Mouse (Mus musculus) cerebellum, postnatal 10 days (tissue): ENCODE results near the gene Fastkd1.
"Not testable (repeated sequence)": the region's sequence is repeated elsewhere in the genome, so short reads cannot be mapped to it uniquely, and the experiment has no call there.

Source experiments
- DNase-seq, 2 experiments: peaks; one replicate each; pipeline ENCODE4 v3.0.0; 2021; ENCODE audit warnings: mixed read lengths in 2 of 2

Fastkd1 gene

DNA sequence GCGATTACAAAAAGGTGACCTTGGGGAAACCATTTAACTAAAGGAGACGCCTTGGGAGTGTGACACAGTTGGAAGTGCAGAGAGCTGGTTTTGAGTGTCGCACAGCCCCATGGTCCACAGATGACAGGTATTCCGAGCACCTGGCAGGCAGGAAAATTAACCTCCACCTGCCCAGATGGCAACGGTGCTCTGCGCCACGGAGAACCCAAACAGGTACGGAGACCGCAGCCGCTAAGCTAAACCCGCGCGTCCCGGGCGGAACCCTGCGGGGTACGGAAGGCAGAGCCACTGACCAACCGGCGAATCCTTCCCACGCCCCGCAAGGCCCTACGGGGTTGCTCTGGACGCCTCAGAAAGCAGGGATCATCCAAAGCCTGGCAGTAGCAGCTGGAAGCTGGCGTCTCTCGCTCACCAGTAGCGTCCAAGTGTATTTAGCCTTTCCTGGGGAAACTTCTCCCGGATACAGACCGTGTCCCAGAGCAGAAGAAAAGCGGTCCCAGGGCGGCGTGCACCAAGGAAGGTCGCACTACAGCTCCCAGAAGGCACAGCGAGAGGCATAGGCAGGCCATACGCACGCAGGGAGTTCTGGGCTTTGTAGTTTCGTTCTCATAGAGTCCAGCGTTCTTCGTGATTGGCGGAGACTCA lies at the start of gene Fastkd1:
Gene Fastkd1, minus strand, starts transcription at position 536 of the 645 bp plus-strand sequence.
- peak; percentile 89 to 92 for DNase-seq

- DNase-seq, result no peak
Measured at GRCm38 (mm10) chr2:69760980-69761379, 47.7 kb upstream of the Fastkd1 start.

DNA sequence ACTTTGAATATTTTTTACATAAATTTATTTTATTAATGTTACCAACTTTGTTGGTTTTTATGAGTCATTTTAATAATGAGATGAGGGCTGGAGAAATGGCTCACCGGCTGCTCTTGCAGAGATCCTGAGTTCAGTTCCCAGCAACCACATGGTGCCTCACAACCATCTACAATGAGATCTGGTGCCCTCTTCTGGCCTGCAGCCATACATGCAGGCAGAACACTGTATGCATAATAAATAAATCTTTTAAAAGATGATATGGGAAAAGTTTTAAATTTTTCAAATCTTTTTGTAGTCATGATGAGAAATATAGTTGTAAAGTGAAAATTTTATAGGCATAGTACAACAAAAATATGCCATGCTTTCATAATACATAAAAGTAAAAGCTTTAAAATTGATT lies 31.8 kb upstream of the Fastkd1 start:
- DNase-seq, result peak; percentile 13 to 20

- DNase-seq, result no peak
Measured at GRCm38 (mm10) chr2:69723519-69723825, 10.2 kb upstream of the Fastkd1 start.

- peak; percentile 98 for DNase-seq
Measured at GRCm38 (mm10) chr2:69722650-69723518, 9.6 kb upstream of the Fastkd1 start.

DNA sequence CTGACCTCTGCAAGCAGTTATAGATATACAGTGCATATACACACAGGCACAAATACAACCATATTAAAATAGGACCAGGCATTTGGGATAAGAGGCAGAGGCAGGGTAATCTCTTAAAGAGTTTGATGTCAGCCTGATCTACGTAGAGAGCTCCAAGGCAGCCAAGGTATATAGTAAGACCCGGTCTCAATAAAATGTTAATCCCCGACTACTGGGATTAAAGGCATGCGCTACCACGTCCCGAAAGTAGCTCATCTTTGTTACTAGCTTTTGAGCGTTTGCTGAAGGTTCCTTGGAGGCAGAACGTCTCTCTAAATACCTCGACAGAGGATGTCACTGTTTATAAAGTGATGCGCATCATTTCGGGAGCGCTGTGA lies 8.9 kb upstream of the Fastkd1 start, which contains the start of gene Ppig:
Gene Ppig, plus strand, starts transcription at position 273 of the 377 bp plus-strand sequence.
- no peak for DNase-seq

- DNase-seq, result no peak
Measured at GRCm38 (mm10) chr2:69719121-69719520, 5.8 kb upstream of the Fastkd1 start.

GRCm38 (mm10) chr2:69716483-69716882 lies 3.2 kb upstream of the Fastkd1 start:
- no peak for DNase-seq

DNA sequence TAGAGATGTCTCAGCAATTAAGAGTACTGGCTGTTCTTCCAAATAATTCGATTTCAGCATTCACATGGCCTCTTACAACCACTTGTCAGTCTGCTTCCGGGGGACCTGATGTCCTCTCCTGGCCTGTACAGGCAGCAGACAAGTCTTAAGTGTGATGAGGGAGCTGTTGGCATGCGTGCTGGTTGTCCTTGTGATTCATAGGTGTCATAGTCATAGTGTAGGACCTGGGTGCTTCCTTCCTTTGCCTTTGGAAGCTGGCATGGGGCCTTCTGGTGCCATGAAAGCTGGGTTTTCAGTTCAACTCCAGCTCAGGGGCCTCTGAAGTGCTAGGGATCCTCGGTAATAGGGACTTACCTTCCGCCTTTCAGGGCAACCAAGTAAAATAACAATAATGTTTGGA lies 810 bp upstream of the Fastkd1 start:
- peak in 1 of 2 experiments; percentile 10 for DNase-seq

GRCm38 (mm10) chr2:69713626-69714014 lies 304 bp upstream of the Fastkd1 start:
- no peak for DNase-seq

- peak in 1 of 2 experiments; percentile 10 for DNase-seq
Measured at GRCm38 (mm10) chr2:69712171-69712570, 1.1 kb downstream of the Fastkd1 start.

DNA sequence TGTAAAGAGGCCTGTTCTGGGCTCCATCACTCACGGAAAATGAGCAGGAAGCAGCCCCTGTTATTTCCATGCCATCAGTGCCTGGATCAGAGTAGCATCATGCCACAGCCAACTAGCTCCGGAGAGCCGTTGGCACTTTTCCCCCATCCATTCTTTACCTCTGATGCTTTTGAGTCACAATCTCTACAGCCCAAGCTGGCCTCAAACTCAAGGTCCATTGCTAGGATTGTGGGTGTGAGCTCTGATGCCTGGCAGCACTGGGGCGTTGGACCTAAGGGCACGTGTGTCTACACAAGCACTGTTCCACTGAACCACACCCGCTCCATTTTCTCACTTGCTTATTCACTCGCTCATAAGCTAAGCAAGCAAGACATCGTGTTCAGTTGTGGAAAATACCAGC lies 12.9 kb downstream of the Fastkd1 start:
- DNase-seq, result no peak

DNA sequence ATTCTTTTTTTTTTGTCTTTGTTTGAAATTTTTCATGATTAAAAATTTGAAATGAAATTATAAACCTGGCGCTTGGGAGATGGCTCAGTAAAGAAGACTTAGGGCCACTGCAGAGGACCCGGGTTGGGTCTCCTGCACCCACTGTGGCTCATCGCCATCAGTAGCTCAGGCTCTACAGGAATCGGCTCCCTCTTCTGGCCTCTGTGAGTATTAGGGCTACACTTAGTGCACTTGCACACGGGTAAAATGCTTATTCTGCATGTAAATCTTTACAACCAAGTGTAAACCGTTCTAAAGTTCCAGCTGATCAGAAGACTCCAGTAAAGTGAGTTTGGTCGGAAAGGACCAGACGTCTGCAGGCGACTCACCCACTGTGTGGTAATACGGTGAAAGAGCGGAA lies 19.8 kb downstream of the Fastkd1 start:
- no peak for DNase-seq

- no peak for DNase-seq
Measured at GRCm38 (mm10) chr2:69690843-69691242, 22.5 kb downstream of the Fastkd1 start.

DNA sequence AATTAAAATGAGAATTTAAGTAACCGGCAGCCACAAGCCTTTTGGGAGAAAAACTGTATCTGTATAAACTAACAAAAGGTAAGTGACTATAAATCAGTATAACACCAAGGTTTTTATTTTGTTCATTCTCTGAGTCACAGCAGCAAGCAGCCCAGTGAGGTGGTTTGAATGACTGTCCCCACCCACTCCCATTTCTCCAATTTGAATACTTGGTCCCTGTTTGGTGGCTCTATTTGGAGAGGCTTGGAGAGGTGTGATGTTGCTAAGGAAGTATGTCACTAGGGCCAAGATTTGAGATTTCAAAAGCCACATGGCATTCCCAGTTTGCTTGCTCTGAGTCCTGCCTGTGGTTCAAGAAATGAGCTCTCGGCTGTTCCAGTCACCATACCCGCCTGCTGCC lies 23.1 kb downstream of the Fastkd1 start:
- no peak for DNase-seq

DNA sequence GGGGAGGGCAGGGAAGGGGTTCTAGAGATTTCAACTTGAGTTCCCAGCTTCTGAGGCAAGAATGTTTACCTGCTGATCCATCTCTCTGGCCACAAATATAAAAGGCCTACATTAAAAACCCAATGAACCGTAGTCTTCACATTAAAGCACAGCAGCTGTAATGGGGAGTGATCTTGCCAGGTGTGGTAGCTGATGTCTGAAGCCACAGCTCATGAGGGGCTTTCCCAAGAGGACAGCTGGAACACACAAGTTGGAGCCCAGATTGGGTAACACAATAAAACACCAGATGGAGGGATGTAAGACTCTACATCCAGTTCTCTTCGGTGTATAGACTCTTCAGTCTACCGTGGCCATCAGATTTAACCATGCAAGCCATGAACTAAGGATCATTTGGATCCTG lies 28.8 kb downstream of the Fastkd1 start:
- no peak for DNase-seq

DNA sequence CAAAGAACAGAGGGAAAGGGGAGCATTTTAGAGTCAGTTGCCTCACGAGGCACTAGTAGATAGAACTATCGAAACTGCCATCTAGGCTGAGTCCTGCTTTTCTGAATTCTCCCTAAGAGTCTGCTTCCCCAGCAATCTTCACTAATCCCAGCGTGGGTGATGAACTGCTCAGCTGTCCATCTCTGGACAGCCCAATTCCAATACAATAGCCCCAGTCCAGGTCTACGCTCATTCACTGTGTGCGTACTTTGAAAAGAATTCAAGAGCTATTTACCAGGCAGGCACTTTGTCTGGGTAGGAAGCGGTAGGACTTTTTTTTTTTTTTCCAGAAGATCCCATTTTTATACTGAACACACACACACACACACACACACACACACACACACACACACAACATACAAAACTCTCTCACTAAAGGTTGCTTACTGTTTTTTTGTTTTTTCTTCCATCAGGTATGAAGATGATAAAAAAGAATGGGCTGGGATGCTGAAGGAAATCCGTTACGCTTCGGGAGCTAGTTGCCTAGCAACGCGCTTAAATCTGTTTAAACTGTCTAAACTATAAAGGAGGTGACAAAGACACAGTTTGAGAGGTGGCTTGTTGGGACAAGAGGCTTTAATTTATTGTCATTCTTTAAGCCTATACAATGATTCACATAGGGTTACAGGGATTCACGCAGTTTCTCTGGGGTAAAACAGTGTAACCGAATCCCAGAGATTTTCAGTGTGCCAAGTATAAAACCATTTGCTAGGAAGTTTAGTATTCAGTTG lies 30.1 kb downstream of the Fastkd1 start:
- no peak for DNase-seq

GRCm38 (mm10) chr2:69681931-69682330 lies 31.4 kb downstream of the Fastkd1 start:
- no peak for DNase-seq

GRCm38 (mm10) chr2:69679990-69680389 lies 33.3 kb downstream of the Fastkd1 start:
- DNase-seq, result peak in 1 of 2 experiments; percentile 9

DNA sequence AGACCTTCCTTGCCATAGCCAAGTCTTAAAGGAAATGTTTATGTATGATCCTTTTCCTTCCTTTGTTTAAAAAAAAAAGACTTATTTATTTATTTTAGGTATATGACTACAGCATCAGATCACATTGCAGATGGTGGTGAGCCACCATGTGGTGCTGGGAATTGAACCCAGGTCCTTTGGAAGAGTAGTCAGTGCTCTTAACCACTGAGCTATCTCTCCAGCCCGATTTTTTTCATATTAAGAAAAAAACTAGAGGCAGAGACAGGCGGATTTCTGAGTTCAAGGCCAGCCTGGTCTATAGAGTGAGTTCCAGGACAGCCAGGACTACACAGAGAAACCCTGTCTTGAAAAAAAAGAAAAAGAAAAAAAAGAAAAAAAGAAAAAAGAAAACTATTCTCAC lies 36.1 kb downstream of the Fastkd1 start:
- DNase-seq, result not testable (repeated sequence)

DNA sequence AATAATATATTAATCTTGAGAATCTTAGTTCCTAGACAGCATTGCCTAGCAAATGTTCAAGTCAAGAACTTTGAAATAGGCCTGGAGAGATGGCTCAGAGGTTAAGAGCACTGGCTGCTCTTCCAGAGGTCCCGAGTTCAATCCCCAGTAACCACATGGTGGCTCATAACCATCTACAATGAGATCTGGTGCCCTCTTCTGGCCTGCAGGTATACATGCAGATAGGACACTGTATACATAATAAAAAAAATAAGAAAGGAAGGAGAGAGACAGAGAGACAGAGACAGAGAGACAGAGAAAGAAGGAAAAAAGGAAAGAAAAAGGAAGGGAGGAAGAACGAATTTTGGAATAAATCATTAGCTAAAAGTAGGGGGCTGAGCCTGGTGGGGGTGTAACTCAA lies 36.6 kb downstream of the Fastkd1 start:
- DNase-seq, result peak; percentile 4 to 9

DNA sequence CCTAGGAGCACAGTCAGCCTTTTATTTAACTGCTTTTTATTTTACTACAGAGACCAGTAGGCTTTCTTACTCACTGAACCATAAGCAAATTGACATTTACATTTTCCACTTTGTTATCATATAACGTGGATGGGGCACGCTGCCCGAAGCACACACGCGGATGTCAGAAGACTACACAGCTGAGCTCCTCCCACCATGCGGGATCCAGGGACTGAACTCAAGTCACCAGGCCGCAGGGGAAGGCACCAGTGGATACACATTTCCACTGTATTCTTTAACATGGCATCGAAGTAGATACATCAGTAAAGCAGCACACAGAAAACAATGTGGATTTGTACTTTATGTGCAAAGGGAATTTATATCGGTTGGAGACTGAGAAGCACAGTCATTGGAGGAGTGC lies 38.0 kb downstream of the Fastkd1 start:
- DNase-seq, result no peak

DNA sequence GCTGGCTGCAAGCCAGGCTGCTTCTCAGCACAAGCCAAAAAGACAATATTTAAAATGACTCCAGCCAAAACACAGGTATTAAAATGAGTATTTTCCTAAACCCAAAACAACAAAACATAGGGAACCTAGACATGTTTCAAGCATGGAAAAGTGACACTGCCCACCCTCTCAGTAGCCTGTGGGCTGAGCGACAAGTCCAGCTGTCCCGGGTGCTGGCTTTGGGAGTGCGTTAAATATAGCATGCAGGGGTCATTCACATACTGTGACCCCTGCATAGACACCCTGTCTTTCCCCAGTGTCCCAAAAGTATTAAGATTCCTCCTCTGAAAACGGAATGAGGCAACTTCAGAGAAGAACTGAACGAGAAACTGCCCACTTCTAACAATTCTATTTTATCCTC lies 39.6 kb downstream of the Fastkd1 start:
- peak; percentile 12 to 17 for DNase-seq

DNA sequence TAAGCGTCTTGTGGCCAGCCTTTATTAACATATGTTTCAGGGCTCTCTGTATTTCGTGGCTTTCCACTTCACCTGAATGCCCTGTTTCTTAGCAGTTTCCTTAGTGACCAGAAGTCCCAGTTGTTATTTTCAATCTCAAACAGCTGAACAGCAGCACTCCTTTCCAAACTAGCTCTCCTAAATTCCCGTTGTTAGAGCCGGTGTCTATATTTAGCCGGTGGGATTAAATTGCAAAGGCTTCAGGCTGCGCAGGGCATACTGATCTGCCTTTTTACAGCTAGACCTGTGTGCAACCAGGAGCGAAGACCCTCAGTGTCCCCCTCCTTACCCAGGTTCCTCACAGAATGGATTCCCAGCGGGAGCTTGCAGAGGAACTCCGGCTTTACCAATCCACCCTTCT lies 43.5 kb downstream of the Fastkd1 start, which contains the start of gene Klhl41:
Gene Klhl41, plus strand, starts transcription at position 268 of the 400 bp plus-strand sequence.
- no peak for DNase-seq
